Mouse (Mus musculus) B cell, adult 2 months (primary cell): ENCODE results near the gene Morc4.

Experiments used
- DNase-seq, 2 experiments: peaks; one replicate each; pipeline ENCODE4 v3.0.0; 2022

The Morc4 gene

GRCm38 (mm10) chrX:139803028-139803427, 68.4 kb downstream of the Morc4 start:
- DNase-seq = no peak

- no peak for DNase-seq
Observed at GRCm38 (mm10) chrX:139800406-139800878, 71.0 kb downstream of the Morc4 start, which contains the start of gene Cldn2. Cldn2 (plus strand) TSS chrX:139800828.

- DNase-seq = no peak
Observed at GRCm38 (mm10) chrX:139799953-139800352, 71.5 kb downstream of the Morc4 start.

GRCm38 (mm10) chrX:139797875-139798274, 73.6 kb downstream of the Morc4 start:
- no peak for DNase-seq

GRCm38 (mm10) chrX:139796037-139796436, 75.4 kb downstream of the Morc4 start:
- no peak for DNase-seq

- DNase-seq = no peak
Observed at GRCm38 (mm10) chrX:139794072-139794845, 77.2 kb downstream of the Morc4 start.

- no peak for DNase-seq
Observed at GRCm38 (mm10) chrX:139785764-139786163, 85.7 kb downstream of the Morc4 start.

- no peak for DNase-seq
Observed at GRCm38 (mm10) chrX:139783045-139783422, 88.4 kb downstream of the Morc4 start.

GRCm38 (mm10) chrX:139782278-139783044, 89.0 kb downstream of the Morc4 start, which contains the start of gene Ripply1:
Ripply1 (minus strand) TSS chrX:139782353.
- DNase-seq = no peak

- no peak for DNase-seq
Observed at GRCm38 (mm10) chrX:139781563-139781962, 89.9 kb downstream of the Morc4 start.

GRCm38 (mm10) chrX:139780988-139781387, 90.5 kb downstream of the Morc4 start:
- no peak for DNase-seq

GRCm38 (mm10) chrX:139779401-139779800, 92.1 kb downstream of the Morc4 start:
- DNase-seq = no peak

- no peak for DNase-seq
Observed at GRCm38 (mm10) chrX:139778886-139779285, 92.6 kb downstream of the Morc4 start.

- DNase-seq = no peak
Observed at GRCm38 (mm10) chrX:139777357-139777756, 94.1 kb downstream of the Morc4 start.

- no peak for DNase-seq
Observed at GRCm38 (mm10) chrX:139775084-139775612, 96.3 kb downstream of the Morc4 start.

- peak; percentile 19 to 47 for DNase-seq
Observed at GRCm38 (mm10) chrX:139774309-139775083, 97.0 kb downstream of the Morc4 start.
